Mouse (Mus musculus): ENCODE results near the gene Snx9.

- peak; percentile 52 for TF ChIP-seq CTCF (IDR thresholded peaks at IDR 0.05; ENCODE audit: borderline replicate concordance, insufficient read depth, low read depth, low read length)
- TF ChIP-seq POLR2A (IDR thresholded peaks at IDR 0.05; ENCODE audit: borderline replicate concordance, insufficient read depth, low read length) = no peak
Observed at GRCm38 (mm10) chr17:5886943-5887800, 46.0 kb downstream of the Snx9 start.
